Mouse (Mus musculus) forebrain, postnatal 0 days (tissue): ENCODE measurements around the gene Padi1. TPM values are rescaled to one million over a fixed set of nuclear protein-coding genes. Genes with fewer than 3 reads are reported as not detected.

Experiments
- ATAC-seq: fragments of 200-750 bp; cut with Nextera tagmentation; 2 replicates; pipeline ENCODE4 v1.8.0; 2017; ENCODE audit warnings: mild to moderate bottlenecking, moderate library complexity
- DNase-seq: peaks from one replicate; pipeline ENCODE4 v3.0.0-alpha.2; 2015
- H3K27ac ChIP-seq: fragments of 300-500 bp; sonication (generic); 2 replicates; pipeline ENCODE4 v1.5.1; 2014; ENCODE audit warnings: low read depth, mild to moderate bottlenecking, antibody characterized with exemption, low read length, moderate library complexity, mixed read lengths
- H3K27me3 ChIP-seq: fragments of 300-500 bp; sonication (generic); 2 replicates; pipeline ENCODE4 v1.6.1; 2014; ENCODE audit warnings: mild to moderate bottlenecking, low read length, mixed read lengths; ENCODE audit not compliant: insufficient read depth
- H3K36me3 ChIP-seq: fragments of 300-500 bp; sonication (generic); 2 replicates; pipeline ENCODE4 v1.6.1; 2014; ENCODE audit warnings: mild to moderate bottlenecking, moderate library complexity; ENCODE audit not compliant: insufficient read depth
- H3K4me1 ChIP-seq: fragments of 300-500 bp; sonication (generic); 2 replicates; pipeline ENCODE4 v1.6.1; 2014; ENCODE audit warnings: antibody characterized with exemption; ENCODE audit not compliant: insufficient read depth
- H3K4me2 ChIP-seq: fragments of 300-500 bp; sonication (generic); 2 replicates; pipeline ENCODE4 v1.6.1; 2014; ENCODE audit warnings: low read depth, mild to moderate bottlenecking, moderate library complexity
- H3K4me3 ChIP-seq: fragments of 300-500 bp; sonication (generic); 2 replicates; pipeline ENCODE4 v1.5.1; 2014; ENCODE audit warnings: low read depth, low read length, mixed read lengths
- H3K9ac ChIP-seq: fragments of 300-500 bp; sonication (generic); 2 replicates; pipeline ENCODE4 v1.6.1; 2014; ENCODE audit warnings: mild to moderate bottlenecking
- H3K9me3 ChIP-seq: fragments of 300-500 bp; sonication (generic); 2 replicates; pipeline ENCODE4 v1.6.1; 2016; ENCODE audit warnings: low read length
- CTCF ChIP-seq: sonication (generic); IDR thresholded peaks from 2 replicates; pipeline ENCODE4 v1.5.1; 2016; ENCODE audit warnings: antibody characterized with exemption, control low read depth, low read depth
- WGBS: fragments of 180-500 bp; shearing (Covaris S2); extraction: QIAGEN DNeasy Blood & Tissue Kit; methylation state at CpG from one replicate; pipeline ENCODE4 v1.1.7; 2014; 5-methylcytosine and 5-hydroxymethylcytosine counted together
- polyA plus RNA-seq: library from polyadenylated mRNA; unstranded; fragments of >200 nt; fragmentation: Nextera tagmentation; extraction: Ambion mirVana; gene quantifications from 2 replicates; pipeline ENCODE4 v1.2.1, GENCODE M21; 2015
- total RNA-seq: library from RNA; depleted of rRNA; stranded (reverse); fragments of >200 nt; gene quantifications from 2 replicates; pipeline ENCODE4 v1.2.3, GENCODE M21; 2014

The Padi1 gene
- total and polyA plus RNA-seq, 2 experiments from 2014 or later, result 0.06 to 0.10 TPM

DNA sequence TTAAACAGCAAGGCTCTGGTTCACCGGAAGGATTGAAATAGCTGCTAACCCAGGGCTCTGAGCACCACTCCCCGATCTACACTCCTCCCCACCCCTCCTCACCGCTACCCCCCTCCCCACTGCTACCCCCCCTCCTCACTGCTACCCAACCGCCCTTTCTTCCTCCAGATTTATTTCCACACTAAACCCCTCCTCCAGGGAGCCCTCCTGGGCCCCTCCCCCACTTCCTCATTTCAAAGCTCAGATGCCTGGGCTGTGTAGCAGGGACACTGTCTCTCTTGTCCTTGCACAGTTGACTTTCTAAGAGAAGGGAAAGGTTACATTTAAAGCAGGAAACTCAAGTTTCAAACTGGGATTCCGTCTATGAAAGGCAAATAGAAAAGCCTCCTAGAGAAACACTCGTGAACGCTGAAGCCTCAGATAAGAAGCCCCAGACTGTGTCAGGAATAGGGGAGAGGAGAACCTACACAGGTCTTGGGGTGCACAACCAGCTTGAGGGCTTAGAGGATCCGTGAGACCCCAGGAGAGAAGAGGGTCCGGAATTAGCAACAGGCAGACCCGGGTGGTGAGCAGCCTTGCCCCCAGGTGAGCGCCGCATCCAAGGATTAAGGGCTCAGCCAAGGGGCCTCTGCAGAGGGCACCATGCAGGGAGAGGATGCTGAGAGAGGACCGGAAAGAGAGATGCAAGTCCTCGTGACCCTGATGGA is 23.1 kb upstream of the Padi1 start:
- DNase-seq (no peak), ATAC-seq (no peak)
- no peaks in the 10 kb centered on the region for H3K36me3 ChIP-seq
- no peak for TF ChIP-seq CTCF
- H3K4me3 ChIP-seq, result no peak overlapping the region
- H3K27ac ChIP-seq, result no peak overlapping the region
- H3K27me3 ChIP-seq, result 0 out of 2 replicates have a peak, but pooled peaks cover 8% of the 10 kb centered on the region
- WGBS, result 2% methylated on average over 14 of the region's 14 CpGs
- no peak overlapping the region for H3K9ac ChIP-seq
- no peak overlapping the region for H3K4me2 ChIP-seq
- H3K4me1 ChIP-seq, result no peaks in the 10 kb centered on the region
- no peaks in the 10 kb centered on the region for H3K9me3 ChIP-seq

DNA sequence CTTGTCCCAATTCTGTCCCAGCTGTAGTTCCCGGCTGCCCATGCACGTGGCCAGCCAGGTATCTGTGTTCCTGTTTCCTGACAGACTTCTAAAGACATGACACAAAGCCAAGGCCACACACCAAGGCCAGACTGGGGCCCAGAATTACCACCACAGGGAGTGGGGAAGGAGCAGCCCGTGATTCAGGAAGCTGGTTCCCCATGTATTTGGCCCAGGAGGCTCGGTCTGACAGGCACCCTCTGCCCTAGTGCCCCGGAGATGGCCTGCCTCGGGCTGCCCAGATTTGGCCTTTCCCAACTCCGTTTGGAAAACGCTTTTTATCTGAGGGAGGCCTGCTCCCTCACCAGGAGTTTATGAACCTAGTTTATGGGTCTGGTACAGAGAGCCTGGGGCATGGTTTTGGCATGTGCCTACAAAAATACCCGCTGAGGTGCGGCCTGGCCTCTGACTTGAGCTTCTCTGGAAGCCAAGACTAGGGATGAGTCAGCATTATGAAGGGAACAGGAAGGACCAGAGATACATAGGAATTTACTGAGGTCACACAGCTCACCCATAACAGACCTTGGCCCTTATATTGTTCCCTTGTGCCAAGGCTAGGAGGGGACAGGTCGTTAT is 16.6 kb upstream of the Padi1 start:
- H3K27me3 ChIP-seq, result no peaks in the 10 kb centered on the region
- TF ChIP-seq CTCF, result no peak
- H3K4me3 ChIP-seq, result no peak overlapping the region
- no peak for DNase-seq
- H3K36me3 ChIP-seq, result no peaks in the 10 kb centered on the region
- no peak for ATAC-seq
- H3K4me2 ChIP-seq, result no peak overlapping the region
- WGBS, result 76% methylated on average over 11 of the region's 11 CpGs
- no peak overlapping the region for H3K9ac ChIP-seq
- no peak overlapping the region for H3K27ac ChIP-seq
- H3K4me1 ChIP-seq, result no peaks in the 10 kb centered on the region
- H3K9me3 ChIP-seq, result no peaks in the 10 kb centered on the region

DNA sequence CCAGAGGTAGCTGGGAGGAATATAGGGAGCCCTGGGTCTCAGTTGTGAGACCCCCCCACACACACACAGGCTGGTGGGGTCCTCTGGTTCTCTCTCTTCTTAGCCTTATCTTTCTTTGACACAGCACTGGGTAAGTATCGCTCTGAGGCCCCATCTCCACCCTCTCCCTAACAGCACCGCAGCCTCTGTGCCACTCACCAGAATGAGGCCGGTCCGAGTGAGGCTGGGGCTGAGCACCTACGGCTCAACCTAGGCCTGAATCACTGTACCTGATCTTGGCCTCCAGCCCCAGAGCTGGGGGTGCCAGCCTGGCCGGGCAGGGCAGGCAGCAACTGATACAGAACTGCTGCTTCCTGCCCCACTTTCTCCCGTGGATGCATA is 15.2 kb upstream of the Padi1 start:
- no peaks in the 10 kb centered on the region for H3K27me3 ChIP-seq
- ATAC-seq (no peak), DNase-seq (no peak)
- H3K4me1 ChIP-seq, result no peaks in the 10 kb centered on the region
- no peaks in the 10 kb centered on the region for H3K9me3 ChIP-seq
- H3K27ac ChIP-seq, result no peak overlapping the region
- no peak overlapping the region for H3K4me3 ChIP-seq
- TF ChIP-seq CTCF, result no peak
- H3K9ac ChIP-seq, result no peak overlapping the region
- no peaks in the 10 kb centered on the region for H3K36me3 ChIP-seq
- H3K4me2 ChIP-seq, result no peak overlapping the region
- 92% methylated on average over 7 of the region's 7 CpGs for WGBS

DNA sequence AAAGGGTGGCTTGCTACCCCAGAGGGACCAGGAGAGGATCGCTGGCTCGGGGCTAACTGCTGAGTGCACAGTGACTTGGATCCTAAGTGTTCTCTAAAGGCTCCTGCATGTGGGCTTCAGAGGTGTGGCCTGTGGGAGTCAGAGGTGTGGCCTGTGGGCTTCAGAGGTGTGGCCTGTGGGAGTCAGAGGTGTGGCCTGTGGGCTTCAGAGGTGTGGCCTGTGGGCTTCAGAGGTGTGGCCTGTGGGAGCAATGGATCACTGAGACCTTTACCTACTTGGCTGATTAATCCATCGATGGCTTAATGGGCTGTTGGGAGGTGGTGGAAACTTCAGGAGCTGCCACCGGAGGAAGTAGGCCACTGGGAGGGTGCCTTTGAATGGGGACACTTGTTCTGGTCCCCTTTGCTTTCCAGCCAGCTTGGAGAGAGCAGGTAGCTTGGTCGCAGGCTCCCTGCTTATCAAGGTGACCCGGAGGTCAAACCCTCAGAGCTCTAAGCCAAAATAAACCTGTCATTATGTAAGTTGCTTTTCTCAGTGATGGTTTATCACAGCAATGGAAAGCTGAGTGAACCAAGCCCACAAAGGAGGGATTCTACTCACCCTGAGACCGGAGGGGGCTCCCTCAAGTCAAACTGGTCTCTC is 14.7 kb upstream of the Padi1 start:
- no peak overlapping the region for H3K9ac ChIP-seq
- no peak for TF ChIP-seq CTCF
- no peak for DNase-seq
- H3K36me3 ChIP-seq, result no peaks in the 10 kb centered on the region
- H3K4me3 ChIP-seq, result no peak overlapping the region
- WGBS, result 58% methylated on average over 7 of the region's 7 CpGs
- no peaks in the 10 kb centered on the region for H3K4me1 ChIP-seq
- H3K27ac ChIP-seq, result no peak overlapping the region
- no peak overlapping the region for H3K4me2 ChIP-seq
- H3K27me3 ChIP-seq, result no peaks in the 10 kb centered on the region
- no peak for ATAC-seq
- no peaks in the 10 kb centered on the region for H3K9me3 ChIP-seq

DNA sequence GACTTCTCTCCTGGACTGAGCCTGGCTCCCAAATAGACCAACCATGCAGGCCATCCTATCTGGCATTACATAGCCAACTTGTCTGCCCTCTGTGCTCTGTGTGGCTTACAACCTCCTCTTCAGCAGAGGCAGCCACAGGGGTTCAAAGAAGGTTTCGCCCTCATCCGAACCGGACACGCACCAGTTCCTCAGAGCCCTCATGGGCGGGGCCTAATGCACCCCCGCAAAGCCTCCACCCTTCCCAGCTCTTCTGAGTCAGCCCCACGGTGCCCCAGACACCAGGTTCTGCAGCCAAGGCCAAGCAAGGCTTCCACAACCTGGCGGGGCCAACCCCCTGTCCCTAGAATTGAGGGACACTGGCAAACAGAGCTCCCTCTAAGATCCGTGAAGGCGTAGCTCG is 13.7 kb upstream of the Padi1 start:
- no peaks in the 10 kb centered on the region for H3K9me3 ChIP-seq
- H3K9ac ChIP-seq, result no peak overlapping the region
- no peak for ATAC-seq
- 87% methylated on average over 11 of the region's 11 CpGs for WGBS
- H3K27me3 ChIP-seq, result no peaks in the 10 kb centered on the region
- TF ChIP-seq CTCF, result no peak
- no peaks in the 10 kb centered on the region for H3K4me1 ChIP-seq
- H3K27ac ChIP-seq, result no peak overlapping the region
- H3K4me2 ChIP-seq, result no peak overlapping the region
- DNase-seq, result no peak
- no peak overlapping the region for H3K4me3 ChIP-seq
- H3K36me3 ChIP-seq, result no peaks in the 10 kb centered on the region

DNA sequence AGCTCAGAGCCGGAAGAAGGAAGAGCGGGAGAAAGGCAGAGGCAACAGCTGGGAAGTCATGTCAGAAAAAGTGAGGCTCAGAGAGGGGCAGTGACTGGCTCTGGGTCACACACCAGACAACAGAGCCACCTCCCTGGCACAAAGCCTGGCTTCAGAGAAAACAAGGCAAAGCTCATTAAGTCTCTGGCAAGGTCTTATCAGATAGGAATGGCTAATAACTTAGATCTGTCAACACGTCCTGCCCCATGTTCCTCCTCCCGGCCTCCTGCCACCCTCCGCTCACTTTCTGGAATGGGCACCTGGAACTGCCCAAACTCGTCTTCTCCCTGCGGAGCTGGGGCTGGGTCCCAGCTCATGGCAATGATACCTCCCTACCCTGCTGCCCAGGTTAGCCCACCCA is 12.2 kb upstream of the Padi1 start:
- DNase-seq, result no peak
- Histone ChIP-seq H3K4me2 (no peak overlapping the region), H3K9ac (no peak overlapping the region), H3K36me3 (no peaks in the 10 kb centered on the region), H3K4me1 (no peaks in the 10 kb centered on the region), H3K27ac (no peak overlapping the region), H3K4me3 (no peak overlapping the region), H3K9me3 (no peaks in the 10 kb centered on the region), H3K27me3 (no peaks in the 10 kb centered on the region)
- WGBS, result 71% methylated on average over 7 of the region's 7 CpGs
- no peak for ATAC-seq
- TF ChIP-seq CTCF, result no peak

DNA sequence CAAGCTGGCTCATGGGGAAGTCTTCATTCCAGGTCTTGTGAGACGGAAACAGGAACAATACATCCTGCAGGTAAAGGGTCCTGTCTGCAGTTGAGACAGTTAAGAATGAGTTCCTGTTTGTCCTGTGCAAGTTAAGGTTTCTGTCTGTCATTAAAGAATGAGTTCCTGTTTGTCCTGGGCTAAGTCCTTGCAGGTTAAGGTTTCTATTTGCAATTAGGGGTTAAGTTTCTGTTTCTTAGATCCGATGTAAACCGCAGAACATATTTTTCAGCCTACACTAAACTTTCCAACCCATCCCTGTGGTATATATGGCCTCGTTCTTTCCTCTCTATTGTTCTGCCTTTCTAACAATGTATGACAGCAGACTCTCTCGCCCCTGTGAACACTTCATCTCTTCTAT is 11.5 kb upstream of the Padi1 start:
- no peak for DNase-seq
- no peaks in the 10 kb centered on the region for H3K36me3 ChIP-seq
- H3K27ac ChIP-seq, result no peak overlapping the region
- TF ChIP-seq CTCF, result no peak
- no peaks in the 10 kb centered on the region for H3K9me3 ChIP-seq
- ATAC-seq, result no peak
- no peaks in the 10 kb centered on the region for H3K4me1 ChIP-seq
- 79% methylated on average over 5 of the region's 5 CpGs for WGBS
- H3K9ac ChIP-seq, result no peak overlapping the region
- no peak overlapping the region for H3K4me2 ChIP-seq
- no peak overlapping the region for H3K4me3 ChIP-seq
- H3K27me3 ChIP-seq, result no peaks in the 10 kb centered on the region
